Mouse (Mus musculus): ENCODE data around the gene Pax4. TPM values are rescaled to one million over a fixed set of nuclear protein-coding genes. Genes with fewer than 3 reads are reported as not detected.

The Pax4 gene
- polyA plus RNA-seq, 2 experiments from 2014 or later: not detected

- ATAC-seq: no peak
Observed at GRCm38 (mm10) chr6:28431538-28431855, 17.7 kb downstream of the Pax4 start.

GRCm38 (mm10) chr6:28430795-28431537 lies 18.2 kb downstream of the Pax4 start:
- ATAC-seq: no peak

GRCm38 (mm10) chr6:28429870-28430269 lies 19.3 kb downstream of the Pax4 start:
- no peak for ATAC-seq

- no peak for ATAC-seq
Observed at GRCm38 (mm10) chr6:28428290-28428689, 20.9 kb downstream of the Pax4 start, which contains the start of gene Gcc1. Gene Gcc1 (minus strand): TSS chr6:28428390.

GRCm38 (mm10) chr6:28427096-28427839 lies 21.9 kb downstream of the Pax4 start, which contains the start of gene Fscn3:
Gene Fscn3 (plus strand): TSS chr6:28427789.
- ATAC-seq: peak; percentile 58

- no peak for ATAC-seq
Observed at GRCm38 (mm10) chr6:28425019-28425418, 24.1 kb downstream of the Pax4 start.

- ATAC-seq: no peak
Observed at GRCm38 (mm10) chr6:28423767-28424695, 25.1 kb downstream of the Pax4 start.

GRCm38 (mm10) chr6:28423313-28423712 lies 25.8 kb downstream of the Pax4 start, which contains the start of gene Arf5:
Gene Arf5 (plus strand): TSS chr6:28423560.
- ATAC-seq: peak; percentile 28

GRCm38 (mm10) chr6:28422651-28423290 lies 26.4 kb downstream of the Pax4 start:
- no peak for ATAC-seq

GRCm38 (mm10) chr6:28421469-28422000 lies 27.6 kb downstream of the Pax4 start:
- peak; percentile 95 for ATAC-seq

- ATAC-seq: no peak
Observed at GRCm38 (mm10) chr6:28420865-28421264, 28.3 kb downstream of the Pax4 start.

- no peak for ATAC-seq
Observed at GRCm38 (mm10) chr6:28420361-28420760, 28.8 kb downstream of the Pax4 start.

GRCm38 (mm10) chr6:28419673-28420072 lies 29.5 kb downstream of the Pax4 start:
- no peak for ATAC-seq

- no peak for ATAC-seq
Observed at GRCm38 (mm10) chr6:28418449-28418848, 30.7 kb downstream of the Pax4 start.

GRCm38 (mm10) chr6:28416981-28417380 lies 32.2 kb downstream of the Pax4 start:
- ATAC-seq: no peak

- ATAC-seq: no peak
Observed at GRCm38 (mm10) chr6:28411236-28411635, 37.9 kb downstream of the Pax4 start.

GRCm38 (mm10) chr6:28410053-28410452 lies 39.1 kb downstream of the Pax4 start:
- ATAC-seq: peak; percentile 65

- no peak for ATAC-seq
Observed at GRCm38 (mm10) chr6:28399791-28400190, 49.4 kb downstream of the Pax4 start.

- no peak for ATAC-seq
Observed at GRCm38 (mm10) chr6:28398726-28399125, 50.4 kb downstream of the Pax4 start.

GRCm38 (mm10) chr6:28397681-28398203 lies 51.4 kb downstream of the Pax4 start, which contains the start of gene Zfp800:
Gene Zfp800 (minus strand): TSS chr6:28398005.
- ATAC-seq: peak; percentile 46

GRCm38 (mm10) chr6:28396853-28397457 lies 52.2 kb downstream of the Pax4 start:
- no peak for ATAC-seq
